Mouse (Mus musculus) forebrain, embryonic 16.5 days (tissue): ENCODE results near the gene Gart. TPM values are rescaled to one million over a fixed set of nuclear protein-coding genes. Genes with fewer than 3 reads are reported as not detected.
A peak's percentile ranks its signal among the peaks of the same experiment; 100 is the strongest.

Experiments used
- ATAC-seq: fragments of 200-750 bp; cut with Nextera tagmentation; 2 replicates; pipeline ENCODE4 v1.8.0; 2017; ENCODE audit warnings: mild to moderate bottlenecking, moderate library complexity
- H3K27ac ChIP-seq: fragments of 300-500 bp; sonication (generic); 2 replicates; pipeline ENCODE4 v1.5.1; 2014; ENCODE audit warnings: low read length, control low read depth
- H3K27me3 ChIP-seq: fragments of 300-500 bp; sonication (generic); replicated peaks from 2 replicates; pipeline ENCODE4 v1.6.1; 2014; ENCODE audit warnings: low read length; ENCODE audit not compliant: control insufficient read depth, insufficient read depth
- H3K36me3 ChIP-seq: fragments of 300-500 bp; sonication (generic); 2 replicates; pipeline ENCODE4 v1.6.1; 2014; ENCODE audit not compliant: control insufficient read depth, insufficient read depth
- H3K4me1 ChIP-seq: fragments of 300-500 bp; sonication (generic); replicated peaks from 2 replicates; pipeline ENCODE4 v1.6.1; 2014; ENCODE audit warnings: low read length; ENCODE audit not compliant: control insufficient read depth, insufficient read depth
- H3K4me2 ChIP-seq: fragments of 300-500 bp; sonication (generic); 2 replicates; pipeline ENCODE4 v1.6.1; 2014; ENCODE audit warnings: mild to moderate bottlenecking, low read length, control low read depth
- H3K4me3 ChIP-seq: fragments of 300-500 bp; sonication (generic); replicated peaks from 2 replicates; pipeline ENCODE4 v1.5.1; 2014; ENCODE audit warnings: mild to moderate bottlenecking, low read length, control low read depth
- H3K9ac ChIP-seq: fragments of 300-500 bp; sonication (generic); replicated peaks from 2 replicates; pipeline ENCODE4 v1.6.1; 2014; ENCODE audit warnings: low read depth, low read length, control low read depth
- H3K9me3 ChIP-seq: fragments of 300-500 bp; sonication (generic); 2 replicates; pipeline ENCODE4 v1.6.1; 2016; ENCODE audit warnings: low read length; ENCODE audit not compliant: control insufficient read depth
- WGBS: fragments of 180-500 bp; shearing (Covaris S2); extraction: QIAGEN DNeasy Blood & Tissue Kit; methylation state at CpG from one replicate; pipeline ENCODE4 v1.1.7; 2014; 5-methylcytosine and 5-hydroxymethylcytosine counted together
- polyA plus RNA-seq: library from polyadenylated mRNA; unstranded; fragments of >200 nt; fragmentation: Nextera tagmentation; extraction: Ambion mirVana; gene quantifications from 2 replicates; pipeline ENCODE4 v1.2.1, GENCODE M21; 2015

Gart gene
- polyA plus RNA-seq, result 71.7 and 81.4 TPM in 2 replicates

DNA sequence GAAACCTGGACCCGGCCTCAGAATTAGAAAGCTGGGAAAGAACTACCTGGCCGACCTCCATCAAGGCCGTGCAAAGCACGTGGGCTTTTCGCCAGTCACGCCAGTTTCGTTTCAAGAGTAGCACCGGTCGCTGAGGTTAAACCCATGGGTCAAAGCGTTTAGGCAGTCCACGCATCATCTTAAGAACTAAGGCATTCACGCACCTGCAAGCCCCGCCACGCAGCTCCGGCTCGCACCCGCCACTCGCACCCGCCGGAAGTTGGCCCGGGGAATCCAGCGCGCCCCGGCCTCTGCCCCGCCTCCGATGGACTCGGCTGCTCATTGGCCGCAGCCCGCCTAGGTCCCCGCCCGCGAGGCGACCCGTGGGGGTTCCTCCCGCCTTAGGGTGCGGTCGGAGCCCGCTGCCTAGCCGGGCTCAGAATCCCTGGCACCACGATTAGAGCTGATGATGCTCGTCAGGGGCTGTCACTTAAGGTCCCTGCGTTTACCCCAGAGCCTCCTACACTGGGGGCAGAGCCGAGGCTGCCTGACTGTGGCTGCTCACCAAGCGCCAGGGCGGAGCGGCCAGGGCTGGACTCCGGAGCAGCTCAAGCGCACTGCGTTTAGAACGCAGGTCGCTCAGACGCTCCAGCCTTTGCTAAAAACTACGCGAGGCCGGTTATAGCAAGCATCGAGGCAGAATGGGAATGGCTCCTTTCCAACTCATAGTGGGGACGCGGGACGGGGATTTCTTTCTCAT lies at the start of gene Gart:
TSS of gene Gart (minus strand) at position 272 of the 739 bp plus-strand sequence.
- H3K9me3 ChIP-seq, result no peaks in the 10 kb centered on the region
- WGBS, result 0% methylated on average over 59 of the region's 59 CpGs
- ATAC-seq, result peak; percentile 83
- H3K4me1 ChIP-seq, result peaks cover 16% of the 10 kb centered on the region
- peak within 1 kb of the TSS; percentile 98 for H3K27ac ChIP-seq
- no peaks in the 10 kb centered on the region for H3K27me3 ChIP-seq
- H3K9ac ChIP-seq, result peak within 1 kb of the TSS; percentile 75
- H3K36me3 ChIP-seq, result peaks cover 7% of the 10 kb centered on the region; the same call in 1 of the 2 replicates
- peak within 1 kb of the TSS; percentile 80 for H3K4me2 ChIP-seq
- H3K4me3 ChIP-seq, result peak within 1 kb of the TSS; percentile 83

DNA sequence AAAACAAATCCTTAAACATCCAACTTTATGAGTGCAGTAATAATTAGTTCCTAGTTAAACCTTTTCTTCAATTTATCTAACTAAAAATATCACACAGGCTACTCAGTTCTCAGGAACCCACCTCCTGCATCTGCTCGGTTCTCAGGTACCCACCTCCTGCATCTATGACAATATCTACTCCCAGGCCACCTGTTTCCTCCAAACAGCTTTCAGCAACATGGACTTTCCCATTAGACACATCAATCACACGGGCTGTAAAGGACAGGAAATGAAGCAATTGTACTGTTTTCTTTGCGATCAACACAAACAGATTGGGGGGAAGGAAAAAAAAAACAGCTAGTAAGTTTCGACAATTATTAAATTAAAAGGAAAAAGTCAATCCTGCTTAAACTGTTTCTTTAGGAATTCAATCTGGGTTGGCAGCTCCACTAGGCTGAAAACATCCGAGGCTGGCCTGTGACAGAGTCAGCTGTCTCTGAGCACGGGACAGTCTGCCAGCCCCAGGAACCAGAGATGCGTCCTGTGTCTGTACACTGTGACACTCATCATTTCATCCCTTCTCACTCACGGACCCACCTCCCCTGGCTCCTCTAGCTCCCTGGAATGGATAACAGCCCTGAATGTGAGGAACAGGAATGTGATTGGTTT lies 48.5 kb upstream of the Gart start:
- H3K4me3 ChIP-seq, result no peak overlapping the region
- H3K36me3 ChIP-seq, result peaks cover 14% of the 10 kb centered on the region

GRCm38 (mm10) chr16:91694455-91695084 lies 47.8 kb upstream of the Gart start:
- ATAC-seq, result peak; percentile 93
- no peak overlapping the region for H3K9ac ChIP-seq
- H3K9me3 ChIP-seq, result no peaks in the 10 kb centered on the region
- H3K4me3 ChIP-seq, result no peak overlapping the region
- H3K27me3 ChIP-seq, result no peaks in the 10 kb centered on the region
- peaks cover 12% of the 10 kb centered on the region for H3K36me3 ChIP-seq
- H3K27ac ChIP-seq, result no peak overlapping the region
- H3K4me1 ChIP-seq, result peaks cover 3% of the 10 kb centered on the region; the same call in 1 of the 2 replicates
- 33% methylated on average over 14 of the region's 14 CpGs for WGBS
- H3K4me2 ChIP-seq, result no peak overlapping the region

More for the DNA sequence above, 48.5 kb upstream of the Gart start:
- H3K27me3 ChIP-seq, result no peaks in the 10 kb centered on the region
- 79% methylated on average over 8 of the region's 8 CpGs for WGBS
- no peak for ATAC-seq
- no peak overlapping the region for H3K9ac ChIP-seq
- no peaks in the 10 kb centered on the region for H3K4me1 ChIP-seq
- H3K9me3 ChIP-seq, result no peaks in the 10 kb centered on the region
- H3K27ac ChIP-seq, result no peak overlapping the region
- no peak overlapping the region for H3K4me2 ChIP-seq

- no peaks in the 10 kb centered on the region for H3K9me3 ChIP-seq
- no peaks in the 10 kb centered on the region for H3K27me3 ChIP-seq
- H3K36me3 ChIP-seq, result peaks cover 5% of the 10 kb centered on the region; the same call in 1 of the 2 replicates
- H3K27ac ChIP-seq, result no peak overlapping the region
- no peak overlapping the region for H3K9ac ChIP-seq
- peaks cover 17% of the 10 kb centered on the region for H3K4me1 ChIP-seq
- WGBS, result 42% methylated on average over 7 of the region's 7 CpGs
- H3K4me2 ChIP-seq, result no peak overlapping the region
- no peak for ATAC-seq
- H3K4me3 ChIP-seq, result no peak overlapping the region
Observed at GRCm38 (mm10) chr16:91689791-91690190, 43.0 kb upstream of the Gart start.

DNA sequence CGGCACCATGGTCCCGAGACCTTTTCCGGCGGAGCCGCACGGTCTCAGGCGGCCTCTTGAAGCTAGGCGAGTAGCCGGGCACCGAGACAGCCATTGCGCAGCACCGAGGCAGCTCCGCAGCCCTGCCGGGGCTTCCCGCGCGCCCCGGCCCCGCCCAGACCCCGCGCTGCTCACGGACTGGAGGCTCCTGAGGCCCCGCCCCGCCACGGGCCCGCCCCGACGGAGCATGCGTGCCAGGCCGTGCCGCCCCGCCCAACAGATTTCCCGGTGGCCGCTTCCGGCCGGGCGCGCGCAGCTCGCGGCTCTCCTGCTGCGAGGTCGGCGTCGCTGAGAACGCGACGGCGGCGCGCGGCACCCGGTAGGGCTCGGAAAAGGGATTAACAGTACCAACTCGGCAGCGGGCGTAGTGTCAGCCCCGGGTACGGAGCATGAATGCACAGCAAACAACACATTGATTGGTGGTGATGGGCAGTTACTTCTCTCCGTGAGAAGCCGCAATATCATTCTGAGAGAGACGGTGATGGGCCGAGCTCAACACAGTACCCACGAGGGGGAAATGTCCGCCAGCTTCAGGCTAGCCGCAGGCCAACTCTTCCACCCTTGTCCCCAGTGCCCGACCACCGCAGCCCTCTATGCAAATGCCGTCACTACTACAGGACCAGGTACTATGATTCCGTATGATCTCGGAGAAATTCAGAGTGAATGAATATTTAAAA lies 42.0 kb upstream of the Gart start, which contains the start of gene Donson:
TSS of gene Donson (minus strand) at position 152 of the 716 bp plus-strand sequence.
- WGBS, result under 1% methylated on average over 56 of the region's 71 CpGs

GRCm38 (mm10) chr16:91688023-91688618 lies 41.4 kb upstream of the Gart start:
- H3K4me3 ChIP-seq, result peak overlapping the region; percentile 89
- peak overlapping the region; percentile 87 for H3K9ac ChIP-seq
- H3K4me2 ChIP-seq, result peak overlapping the region; percentile 77
- under 1% methylated on average over 51 of the region's 51 CpGs for WGBS
- H3K27ac ChIP-seq, result peak overlapping the region; percentile 81
- peaks cover 2% of the 10 kb centered on the region; the same call in 1 of the 2 replicates for H3K36me3 ChIP-seq
- peaks cover 17% of the 10 kb centered on the region for H3K4me1 ChIP-seq
- no peaks in the 10 kb centered on the region for H3K27me3 ChIP-seq
- H3K9me3 ChIP-seq, result no peaks in the 10 kb centered on the region
- ATAC-seq, result peak; percentile 47

More for the DNA sequence above, 42.0 kb upstream of the Gart start, which contains the start of gene Donson:
- Histone ChIP-seq H3K4me2 (peak within 1 kb of the TSS; percentile 77), H3K9me3 (no peaks in the 10 kb centered on the region), H3K27ac (peak within 1 kb of the TSS; percentile 83), H3K36me3 (peaks cover 4% of the 10 kb centered on the region; the same call in 1 of the 2 replicates), H3K9ac (peak within 1 kb of the TSS; percentile 87), H3K4me1 (peaks cover 17% of the 10 kb centered on the region), H3K4me3 (peak within 1 kb of the TSS; percentile 89), H3K27me3 (no peaks in the 10 kb centered on the region)
- peak; percentile 100 for ATAC-seq

DNA sequence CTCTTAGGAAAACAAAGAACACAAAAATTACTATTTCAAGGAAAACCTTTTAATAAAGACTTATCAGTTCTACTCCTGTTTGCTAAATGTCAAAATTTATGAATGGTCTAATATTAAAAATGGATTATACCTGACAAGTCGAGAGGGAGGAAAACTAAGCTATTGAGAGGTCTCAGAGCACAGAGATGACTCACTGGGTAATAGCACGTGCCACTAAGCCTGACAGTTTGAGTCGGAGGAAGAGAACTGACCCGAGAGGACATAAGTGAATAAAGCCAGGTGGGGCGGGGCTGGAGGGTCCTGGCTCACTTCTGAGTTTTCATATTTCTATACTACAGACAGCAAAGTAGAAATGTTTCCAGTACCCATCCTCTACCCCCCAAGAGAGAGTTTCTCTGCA lies 39.6 kb upstream of the Gart start:
- no peak overlapping the region for H3K4me2 ChIP-seq
- WGBS, result 88% methylated on average over 5 of the region's 5 CpGs
- peaks cover 17% of the 10 kb centered on the region for H3K4me1 ChIP-seq
- H3K27me3 ChIP-seq, result no peaks in the 10 kb centered on the region
- no peak overlapping the region for H3K4me3 ChIP-seq
- no peak overlapping the region for H3K9ac ChIP-seq
- H3K36me3 ChIP-seq, result peaks cover 2% of the 10 kb centered on the region; the same call in 1 of the 2 replicates
- ATAC-seq, result no peak
- no peak overlapping the region for H3K27ac ChIP-seq
- H3K9me3 ChIP-seq, result no peaks in the 10 kb centered on the region

DNA sequence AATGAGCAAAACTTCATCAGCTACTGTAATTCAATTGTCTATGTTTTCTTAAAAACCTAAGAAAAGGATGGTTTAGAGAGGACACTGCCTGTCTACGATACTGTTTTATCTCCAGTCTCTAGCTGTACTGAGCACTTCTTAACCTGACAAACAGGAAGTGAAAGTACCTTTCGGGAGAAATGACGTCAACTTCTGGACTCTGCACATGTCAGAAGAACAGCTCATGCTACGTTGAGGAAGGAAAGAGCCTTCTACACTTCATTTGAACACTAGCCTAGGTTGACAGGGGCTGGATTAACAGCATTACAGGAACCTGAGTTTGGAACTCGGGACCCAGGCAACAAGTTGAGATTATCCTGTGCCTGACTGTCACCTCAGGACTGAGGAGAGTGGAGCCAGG lies 38.8 kb upstream of the Gart start:
- Histone ChIP-seq H3K9me3 (no peaks in the 10 kb centered on the region), H3K4me3 (no peak overlapping the region), H3K4me2 (no peak overlapping the region), H3K27ac (no peak overlapping the region), H3K9ac (no peak overlapping the region), H3K36me3 (peaks cover 4% of the 10 kb centered on the region; the same call in 1 of the 2 replicates), H3K4me1 (peaks cover 17% of the 10 kb centered on the region), H3K27me3 (no peaks in the 10 kb centered on the region)
- ATAC-seq, result no peak
- 91% methylated on average over 5 of the region's 5 CpGs for WGBS
